Mouse (Mus musculus) adrenal gland, adult (tissue): ENCODE measurements around the gene Galt.
A peak's percentile ranks its signal among the peaks of the same experiment; 100 is the strongest.
"Not testable (repeated sequence)": the region's sequence is repeated elsewhere in the genome, so short reads cannot be mapped to it uniquely, and the experiment has no call there.

Experiments
- DNase-seq, 2 experiments: peaks; one replicate each; pipeline ENCODE4 v3.0.0; 2022 to 2023; ENCODE audit warnings: low spot score in 1 of 2; ENCODE audit not compliant: inconsistent age in 2 of 2

Galt gene

GRCm38 (mm10) chr4:41774002-41774401 is 19.0 kb downstream of the Galt start, which contains the start of gene Ccl27a:
Gene Ccl27a, minus strand, starts transcription at chr4:41774247.
- DNase-seq: peak; percentile 93 to 96

DNA sequence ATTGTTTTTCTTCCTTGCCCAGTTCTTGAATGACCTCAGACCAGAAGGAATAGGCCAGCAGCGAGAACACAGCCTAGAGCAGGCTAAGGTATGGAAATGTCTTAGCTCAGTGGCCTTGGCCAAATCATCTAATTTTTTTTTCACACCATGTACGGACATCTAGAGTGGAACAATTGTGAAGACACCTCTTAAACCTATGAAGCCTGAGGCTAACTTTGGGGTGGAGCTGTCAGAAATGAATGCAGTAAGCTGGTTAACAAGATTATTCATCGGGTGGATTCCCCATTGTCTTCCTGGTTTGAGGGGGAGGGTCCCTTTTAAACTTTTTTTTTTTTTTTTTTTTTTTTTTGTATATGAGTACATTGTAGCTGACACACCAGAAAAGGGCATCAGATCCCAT is 19.5 kb downstream of the Galt start:
- not testable (repeated sequence) for DNase-seq

- DNase-seq: peak in 1 of 2 experiments; percentile 3
These were observed 20.8 kb downstream of the Galt start for GRCm38 (mm10) chr4:41775840-41776239.

GRCm38 (mm10) chr4:41781271-41781670 is 26.2 kb downstream of the Galt start:
- DNase-seq: not testable (repeated sequence)

DNA sequence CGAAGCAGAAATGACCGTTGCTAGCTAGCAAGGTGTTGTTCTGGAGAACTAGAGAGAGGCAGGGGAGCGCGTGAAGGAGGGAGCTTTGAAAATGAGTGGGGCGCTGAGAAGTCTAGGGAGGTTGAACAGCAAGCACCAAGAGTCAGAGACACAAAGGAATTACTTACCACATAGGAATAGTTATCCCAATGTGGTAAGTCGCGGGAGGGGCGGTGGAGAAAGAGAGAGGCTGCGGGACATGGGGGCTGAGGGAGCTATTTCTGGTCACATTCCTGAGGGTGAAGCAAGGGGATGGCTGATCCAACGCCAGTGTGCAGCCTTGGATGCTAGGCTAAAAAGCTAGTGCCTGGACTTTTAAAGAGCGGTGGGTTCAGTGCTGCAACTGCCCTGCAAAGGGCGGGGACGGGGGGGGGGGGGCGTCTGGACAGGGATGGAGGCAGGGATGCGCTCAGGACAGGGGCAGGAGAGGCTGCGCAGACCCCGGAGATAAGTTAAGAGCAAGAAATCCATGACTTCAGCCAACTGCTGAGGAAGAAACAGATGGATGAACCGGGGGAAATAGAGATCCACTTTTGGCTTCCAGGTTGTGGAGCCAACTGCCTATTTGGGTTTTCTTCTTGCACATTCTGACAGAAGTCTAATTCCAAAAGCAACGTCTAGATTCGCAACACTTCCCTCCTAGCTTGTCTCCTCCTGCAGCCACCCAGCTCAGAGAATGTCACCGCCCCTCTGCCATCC is 26.9 kb downstream of the Galt start:
- not testable (repeated sequence) for DNase-seq

GRCm38 (mm10) chr4:41782711-41783110 is 27.7 kb downstream of the Galt start:
- not testable (repeated sequence) for DNase-seq

- DNase-seq: not testable (repeated sequence)
These were observed 28.2 kb downstream of the Galt start for GRCm38 (mm10) chr4:41783197-41783596.
